Mouse (Mus musculus) forebrain, embryonic 16.5 days (tissue): ENCODE measurements around the gene Nfrkb. TPM values are rescaled to one million over a fixed set of nuclear protein-coding genes. Genes with fewer than 3 reads are reported as not detected.

Experiments used
- ATAC-seq: fragments of 200-750 bp; cut with Nextera tagmentation; 2 replicates; pipeline ENCODE4 v1.8.0; 2017; ENCODE audit warnings: mild to moderate bottlenecking, moderate library complexity
- H3K27ac ChIP-seq: fragments of 300-500 bp; sonication (generic); 2 replicates; pipeline ENCODE4 v1.5.1; 2014; ENCODE audit warnings: low read length, control low read depth
- H3K27me3 ChIP-seq: fragments of 300-500 bp; sonication (generic); replicated peaks from 2 replicates; pipeline ENCODE4 v1.6.1; 2014; ENCODE audit warnings: low read length; ENCODE audit not compliant: control insufficient read depth, insufficient read depth
- H3K36me3 ChIP-seq: fragments of 300-500 bp; sonication (generic); 2 replicates; pipeline ENCODE4 v1.6.1; 2014; ENCODE audit not compliant: control insufficient read depth, insufficient read depth
- H3K4me1 ChIP-seq: fragments of 300-500 bp; sonication (generic); replicated peaks from 2 replicates; pipeline ENCODE4 v1.6.1; 2014; ENCODE audit warnings: low read length; ENCODE audit not compliant: control insufficient read depth, insufficient read depth
- H3K4me2 ChIP-seq: fragments of 300-500 bp; sonication (generic); 2 replicates; pipeline ENCODE4 v1.6.1; 2014; ENCODE audit warnings: mild to moderate bottlenecking, low read length, control low read depth
- H3K4me3 ChIP-seq: fragments of 300-500 bp; sonication (generic); replicated peaks from 2 replicates; pipeline ENCODE4 v1.5.1; 2014; ENCODE audit warnings: mild to moderate bottlenecking, low read length, control low read depth
- H3K9ac ChIP-seq: fragments of 300-500 bp; sonication (generic); replicated peaks from 2 replicates; pipeline ENCODE4 v1.6.1; 2014; ENCODE audit warnings: low read depth, low read length, control low read depth
- H3K9me3 ChIP-seq: fragments of 300-500 bp; sonication (generic); 2 replicates; pipeline ENCODE4 v1.6.1; 2016; ENCODE audit warnings: low read length; ENCODE audit not compliant: control insufficient read depth
- WGBS: fragments of 180-500 bp; shearing (Covaris S2); extraction: QIAGEN DNeasy Blood & Tissue Kit; methylation state at CpG from one replicate; pipeline ENCODE4 v1.1.7; 2014; 5-methylcytosine and 5-hydroxymethylcytosine counted together
- polyA plus RNA-seq: library from polyadenylated mRNA; unstranded; fragments of >200 nt; fragmentation: Nextera tagmentation; extraction: Ambion mirVana; gene quantifications from 2 replicates; pipeline ENCODE4 v1.2.1, GENCODE M21; 2015

Gene Nfrkb
- polyA plus RNA-seq, 1 experiment from 2014 or later: 31.9 TPM

- no peak overlapping the region for H3K4me3 ChIP-seq
- no peak overlapping the region for H3K27ac ChIP-seq
- H3K4me1 ChIP-seq: peaks cover 3% of the 10 kb centered on the region
- ATAC-seq: no peak
- 88% methylated on average over 8 of the region's 8 CpGs for WGBS
- no peaks in the 10 kb centered on the region for H3K9me3 ChIP-seq
- H3K4me2 ChIP-seq: no peak overlapping the region
- H3K27me3 ChIP-seq: no peaks in the 10 kb centered on the region
- peaks cover 13% of the 10 kb centered on the region for H3K36me3 ChIP-seq
- no peak overlapping the region for H3K9ac ChIP-seq
These were observed 20.9 kb upstream of the Nfrkb start for GRCm38 (mm10) chr9:31365086-31365485.

GRCm38 (mm10) chr9:31371740-31372139 is 14.3 kb upstream of the Nfrkb start:
- no peak for ATAC-seq

GRCm38 (mm10) chr9:31376661-31377060 is 9.3 kb upstream of the Nfrkb start:
- Histone ChIP-seq H3K36me3 (peaks cover 8% of the 10 kb centered on the region), H3K4me2 (no peak overlapping the region), H3K9ac (no peak overlapping the region), H3K9me3 (0 out of 2 replicates have a peak, but pooled peaks cover 4% of the 10 kb centered on the region), H3K4me3 (no peak overlapping the region), H3K4me1 (no peaks in the 10 kb centered on the region), H3K27ac (no peak overlapping the region), H3K27me3 (no peaks in the 10 kb centered on the region)
- no peak for ATAC-seq

More at GRCm38 (mm10) chr9:31371740-31372139, 14.3 kb upstream of the Nfrkb start:
- Histone ChIP-seq H3K27ac (no peak overlapping the region), H3K4me2 (no peak overlapping the region), H3K9ac (no peak overlapping the region), H3K36me3 (peaks cover 18% of the 10 kb centered on the region), H3K9me3 (0 out of 2 replicates have a peak, but pooled peaks cover 4% of the 10 kb centered on the region), H3K4me3 (no peak overlapping the region), H3K4me1 (no peaks in the 10 kb centered on the region), H3K27me3 (no peaks in the 10 kb centered on the region)
- 96% methylated on average over 3 of the region's 3 CpGs for WGBS

GRCm38 (mm10) chr9:31384786-31385499 is 1.0 kb upstream of the Nfrkb start:
- peaks cover 18% of the 10 kb centered on the region for H3K4me1 ChIP-seq
- H3K27ac ChIP-seq: no peak overlapping the region
- no peaks in the 10 kb centered on the region for H3K9me3 ChIP-seq
- H3K9ac ChIP-seq: no peak overlapping the region
- H3K4me2 ChIP-seq: no peak overlapping the region; the same call in 1 of the 2 replicates
- H3K36me3 ChIP-seq: peaks cover 3% of the 10 kb centered on the region; the same call in 1 of the 2 replicates
- no peak for ATAC-seq
- WGBS: 81% methylated on average over 17 of the region's 17 CpGs
- no peaks in the 10 kb centered on the region for H3K27me3 ChIP-seq
- no peak overlapping the region for H3K4me3 ChIP-seq

DNA sequence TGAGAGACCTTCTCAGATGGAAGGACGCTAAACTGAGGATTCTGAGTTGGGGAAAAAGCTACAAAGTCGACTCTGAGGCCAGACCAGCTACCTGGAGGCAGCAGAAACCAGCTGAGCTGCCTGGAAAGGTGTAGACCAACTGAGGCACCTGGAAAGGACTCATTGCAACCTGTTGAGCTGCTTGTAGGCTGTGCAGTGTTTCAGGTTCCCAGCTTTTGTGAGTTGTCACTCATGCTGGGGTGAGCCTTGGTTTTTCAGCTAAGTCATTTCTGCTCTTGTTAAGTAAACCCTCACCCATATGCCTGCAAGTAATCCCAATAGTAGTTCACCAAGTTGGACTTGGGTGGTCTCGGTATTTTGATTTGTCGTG is 507 bp upstream of the Nfrkb start:
- 26% methylated on average over 4 of the region's 4 CpGs for WGBS
- ATAC-seq: no peak; the same call in 1 of the 2 replicates
- Histone ChIP-seq H3K27ac (no peak overlapping the region), H3K9ac (peak overlapping the region; percentile 81), H3K4me2 (peak overlapping the region; percentile 58), H3K9me3 (no peaks in the 10 kb centered on the region), H3K4me3 (peak overlapping the region; percentile 85), H3K27me3 (no peaks in the 10 kb centered on the region), H3K36me3 (peaks cover 3% of the 10 kb centered on the region; the same call in 1 of the 2 replicates), H3K4me1 (peaks cover 18% of the 10 kb centered on the region)

DNA sequence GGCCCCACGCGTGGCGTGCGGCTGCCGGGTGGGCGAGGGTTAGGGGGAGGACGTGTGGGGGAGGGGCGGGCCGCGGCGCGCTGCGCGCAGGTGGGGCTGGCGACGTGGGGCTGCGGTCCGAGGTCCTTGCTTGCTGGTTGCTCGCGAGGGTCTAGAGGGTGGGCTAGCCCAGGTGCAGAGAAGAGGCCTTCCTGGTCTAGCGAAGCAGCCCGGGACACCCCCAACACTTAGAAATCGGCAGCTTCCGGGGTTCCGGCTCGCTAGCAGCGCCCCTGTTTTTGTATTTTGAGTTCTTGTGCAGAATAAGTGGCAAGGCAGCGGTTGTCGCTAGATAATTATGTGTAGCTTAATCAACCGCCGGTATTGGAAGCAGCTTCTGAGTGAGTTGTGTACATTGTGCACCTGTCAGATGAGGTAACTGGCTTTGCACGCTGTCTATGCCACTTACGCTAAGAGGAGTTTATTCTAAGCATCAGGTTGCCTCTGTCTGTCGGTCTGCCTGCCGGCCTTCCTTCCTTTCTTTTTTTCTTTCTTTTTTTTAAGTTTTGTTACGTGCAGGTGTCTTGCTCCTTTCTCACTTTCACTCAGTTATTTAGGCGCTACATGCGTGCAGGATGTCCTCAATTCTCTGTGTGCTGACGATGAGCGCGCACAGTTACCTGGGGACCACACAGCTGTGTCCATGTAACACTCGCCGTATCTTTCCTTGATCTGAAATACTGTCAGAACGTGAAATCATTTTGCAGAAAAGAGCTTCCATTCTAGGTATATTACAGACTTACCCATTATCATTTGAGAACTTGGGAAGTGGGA is 582 bp downstream of the Nfrkb start:
- Histone ChIP-seq H3K9me3 (no peaks in the 10 kb centered on the region), H3K36me3 (peaks cover 7% of the 10 kb centered on the region), H3K4me3 (peak overlapping the region; percentile 85), H3K4me1 (peaks cover 18% of the 10 kb centered on the region), H3K27ac (peak overlapping the region; percentile 31), H3K9ac (peak overlapping the region; percentile 81), H3K4me2 (peak overlapping the region; percentile 69), H3K27me3 (no peaks in the 10 kb centered on the region)
- ATAC-seq: peak; percentile 75
- WGBS: 11% methylated on average over 43 of the region's 44 CpGs

DNA sequence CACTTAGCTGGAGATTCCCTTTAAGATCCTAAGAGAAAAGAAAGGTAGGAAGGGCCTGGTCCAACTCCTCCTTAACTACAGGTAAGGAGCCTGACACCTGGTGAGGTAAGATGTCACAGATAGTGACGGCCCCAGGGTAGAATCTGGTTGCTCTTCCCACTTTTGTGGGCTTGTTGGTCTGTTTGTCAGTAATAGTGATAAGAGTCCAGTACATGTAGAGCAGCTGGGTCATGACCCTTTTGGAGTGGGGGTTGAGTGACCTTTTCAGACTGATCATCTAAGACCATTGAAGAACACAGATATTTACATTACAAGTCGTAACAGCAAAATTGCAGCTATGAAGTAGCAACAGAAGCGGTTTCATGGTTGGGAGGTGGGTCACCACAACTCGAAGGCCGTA is 1.2 kb downstream of the Nfrkb start:
- ATAC-seq: no peak
- Histone ChIP-seq H3K4me1 (peaks cover 18% of the 10 kb centered on the region), H3K4me3 (peak overlapping the region; percentile 85), H3K4me2 (peak overlapping the region; percentile 69), H3K27me3 (no peaks in the 10 kb centered on the region), H3K36me3 (peaks cover 12% of the 10 kb centered on the region), H3K27ac (no peak overlapping the region), H3K9ac (no peak overlapping the region), H3K9me3 (no peaks in the 10 kb centered on the region)
- 90% methylated on average over 5 of the region's 5 CpGs for WGBS

- Histone ChIP-seq H3K27ac (no peak overlapping the region), H3K4me1 (no peaks in the 10 kb centered on the region), H3K9me3 (no peaks in the 10 kb centered on the region), H3K4me3 (no peak overlapping the region), H3K27me3 (no peaks in the 10 kb centered on the region), H3K9ac (no peak overlapping the region), H3K4me2 (no peak overlapping the region), H3K36me3 (peaks cover 80% of the 10 kb centered on the region)
- 54% methylated on average over 4 of the region's 4 CpGs for WGBS
- no peak for ATAC-seq
These were observed 14.4 kb downstream of the Nfrkb start for GRCm38 (mm10) chr9:31400441-31400840.

DNA sequence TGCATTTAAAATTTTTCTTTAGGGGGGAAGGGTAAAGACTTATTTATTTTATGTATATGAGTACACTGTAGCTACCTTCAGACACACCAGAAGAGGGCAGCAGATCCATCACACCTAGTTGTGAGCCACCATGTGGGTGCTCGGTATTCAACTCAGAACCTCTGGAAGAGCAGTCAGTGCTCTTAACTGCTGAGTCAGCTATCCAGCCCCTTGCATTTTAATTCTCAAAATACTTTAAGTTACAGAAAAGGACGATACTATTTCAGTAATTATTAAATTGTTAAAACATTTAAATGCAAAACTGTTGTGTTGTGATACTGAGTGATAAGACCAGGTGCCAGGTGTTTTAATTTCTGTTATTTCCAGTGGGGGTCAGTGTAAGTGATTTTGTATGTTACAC is 18.3 kb downstream of the Nfrkb start:
- Histone ChIP-seq H3K27me3 (no peaks in the 10 kb centered on the region), H3K9ac (no peak overlapping the region), H3K9me3 (no peaks in the 10 kb centered on the region), H3K36me3 (peaks cover 64% of the 10 kb centered on the region), H3K4me2 (no peak overlapping the region), H3K4me1 (no peaks in the 10 kb centered on the region), H3K27ac (no peak overlapping the region), H3K4me3 (no peak overlapping the region)
- 89% methylated on average over 2 of the region's 2 CpGs for WGBS
- ATAC-seq: no peak
